Mouse (Mus musculus) testis, adult 2 months (tissue): ENCODE results near the gene Axin1. TPM values are rescaled to one million over a fixed set of nuclear protein-coding genes. Genes with fewer than 3 reads are reported as not detected.

Source experiments
- H3K27ac ChIP-seq: fragments of 200-500 bp; 2 replicates; pipeline ENCODE4 v1.5.1; 2012; ENCODE audit warnings: low read depth, low read length; ENCODE audit not compliant: control insufficient read depth, insufficient read depth
- H3K27me3 ChIP-seq: fragments of 200-500 bp; 2 replicates; pipeline ENCODE4 v1.6.1; 2012; ENCODE audit warnings: mild to moderate bottlenecking, low read length, moderate library complexity; ENCODE audit not compliant: control insufficient read depth, insufficient read depth
- H3K36me3 ChIP-seq: fragments of 200-500 bp; 2 replicates; pipeline ENCODE4 v1.6.1; 2012; ENCODE audit warnings: mild to moderate bottlenecking, low read length; ENCODE audit not compliant: control insufficient read depth, insufficient read depth
- H3K4me1 ChIP-seq: fragments of 200-500 bp; 2 replicates; pipeline ENCODE4 v1.6.1; 2012; ENCODE audit warnings: low read length; ENCODE audit not compliant: control insufficient read depth, insufficient read depth
- H3K4me3 ChIP-seq: fragments of 200-500 bp; 2 replicates; pipeline ENCODE4 v1.5.1; 2012; ENCODE audit warnings: low read depth, mild to moderate bottlenecking, low read length, moderate library complexity, mixed read lengths; ENCODE audit not compliant: control insufficient read depth
- CTCF ChIP-seq: fragments of 200-500 bp; IDR thresholded peaks from 2 replicates; pipeline ENCODE4 v1.5.1; 2012; ENCODE audit warnings: low read depth, mild to moderate bottlenecking, inconsistent platforms, low read length, moderate library complexity; ENCODE audit not compliant: control insufficient read depth, insufficient read depth, insufficient replicate concordance
- POLR2A ChIP-seq: fragments of 200-500 bp; IDR thresholded peaks from 2 replicates; pipeline ENCODE4 v1.6.1; 2012; ENCODE audit warnings: low read depth, mild to moderate bottlenecking, inconsistent platforms, low read length, moderate library complexity; ENCODE audit not compliant: control insufficient read depth
- polyA plus RNA-seq: library from polyadenylated mRNA; depleted of rRNA; stranded (reverse); fragments of >200 nt; gene quantifications from 2 replicates; pipeline ENCODE4 v1.2.3, GENCODE M21; 2012

Gene Axin1
- polyA plus RNA-seq, 1 experiment, result 15.0 TPM

GRCm38 (mm10) chr17:26101478-26101877 lies 37.0 kb upstream of the Axin1 start:
- H3K27ac ChIP-seq, result no peak overlapping the region
- H3K4me1 ChIP-seq, result no peaks in the 10 kb centered on the region
- H3K4me3 ChIP-seq, result no peak overlapping the region
- no peaks in the 10 kb centered on the region for H3K27me3 ChIP-seq
- H3K36me3 ChIP-seq, result no peaks in the 10 kb centered on the region
- TF ChIP-seq POLR2A, result no peak
- TF ChIP-seq CTCF, result no peak

GRCm38 (mm10) chr17:26105619-26106018 lies 32.9 kb upstream of the Axin1 start:
- no peaks in the 10 kb centered on the region for H3K27me3 ChIP-seq
- H3K4me3 ChIP-seq, result no peak overlapping the region
- TF ChIP-seq CTCF, result no peak
- no peaks in the 10 kb centered on the region; the same call in 1 of the 2 replicates for H3K4me1 ChIP-seq
- no peak overlapping the region for H3K27ac ChIP-seq
- no peaks in the 10 kb centered on the region for H3K36me3 ChIP-seq

GRCm38 (mm10) chr17:26110156-26110555 lies 28.3 kb upstream of the Axin1 start:
- H3K4me3 ChIP-seq, result no peak overlapping the region
- TF ChIP-seq POLR2A, result no peak
- no peak for TF ChIP-seq CTCF
- no peaks in the 10 kb centered on the region for H3K36me3 ChIP-seq
- no peaks in the 10 kb centered on the region for H3K27me3 ChIP-seq
- no peak overlapping the region for H3K27ac ChIP-seq
- peaks cover 4% of the 10 kb centered on the region for H3K4me1 ChIP-seq

- no peak overlapping the region; the same call in 1 of the 2 replicates for H3K27ac ChIP-seq
- H3K4me3 ChIP-seq, result no peak overlapping the region
Measured at GRCm38 (mm10) chr17:26111024-26111423, 27.5 kb upstream of the Axin1 start.

GRCm38 (mm10) chr17:26111722-26112121 lies 26.8 kb upstream of the Axin1 start:
- peaks cover 4% of the 10 kb centered on the region for H3K4me1 ChIP-seq
- no peaks in the 10 kb centered on the region for H3K27me3 ChIP-seq
- H3K36me3 ChIP-seq, result no peaks in the 10 kb centered on the region
- no peak overlapping the region for H3K4me3 ChIP-seq
- no peak overlapping the region for H3K27ac ChIP-seq
- TF ChIP-seq POLR2A (no peak), CTCF (no peak)

More at GRCm38 (mm10) chr17:26111024-26111423, 27.5 kb upstream of the Axin1 start:
- peaks cover 4% of the 10 kb centered on the region for H3K4me1 ChIP-seq
- no peaks in the 10 kb centered on the region for H3K27me3 ChIP-seq
- no peak for TF ChIP-seq POLR2A
- no peaks in the 10 kb centered on the region for H3K36me3 ChIP-seq

DNA sequence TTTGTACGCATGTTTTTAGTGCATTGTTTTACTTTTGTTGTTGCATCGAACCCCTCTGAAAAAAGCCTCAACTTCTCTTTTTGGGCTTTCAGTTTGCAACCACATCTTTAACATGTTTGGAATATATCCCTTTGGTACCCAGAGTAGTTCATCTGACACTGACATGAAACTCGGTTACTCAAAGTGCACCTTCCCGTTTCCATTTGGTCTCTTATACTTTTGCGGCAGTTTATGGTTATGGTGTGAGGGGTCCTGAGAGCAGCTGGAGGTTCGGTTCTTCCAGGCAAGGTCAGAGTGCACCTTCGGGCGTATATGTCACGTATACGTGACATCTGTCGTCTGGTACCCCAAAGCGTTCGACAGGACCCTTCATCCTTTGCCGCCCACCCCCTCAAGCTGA lies 25.7 kb upstream of the Axin1 start:
- H3K27ac ChIP-seq, result peak overlapping the region; percentile 79
- no peaks in the 10 kb centered on the region for H3K27me3 ChIP-seq

DNA sequence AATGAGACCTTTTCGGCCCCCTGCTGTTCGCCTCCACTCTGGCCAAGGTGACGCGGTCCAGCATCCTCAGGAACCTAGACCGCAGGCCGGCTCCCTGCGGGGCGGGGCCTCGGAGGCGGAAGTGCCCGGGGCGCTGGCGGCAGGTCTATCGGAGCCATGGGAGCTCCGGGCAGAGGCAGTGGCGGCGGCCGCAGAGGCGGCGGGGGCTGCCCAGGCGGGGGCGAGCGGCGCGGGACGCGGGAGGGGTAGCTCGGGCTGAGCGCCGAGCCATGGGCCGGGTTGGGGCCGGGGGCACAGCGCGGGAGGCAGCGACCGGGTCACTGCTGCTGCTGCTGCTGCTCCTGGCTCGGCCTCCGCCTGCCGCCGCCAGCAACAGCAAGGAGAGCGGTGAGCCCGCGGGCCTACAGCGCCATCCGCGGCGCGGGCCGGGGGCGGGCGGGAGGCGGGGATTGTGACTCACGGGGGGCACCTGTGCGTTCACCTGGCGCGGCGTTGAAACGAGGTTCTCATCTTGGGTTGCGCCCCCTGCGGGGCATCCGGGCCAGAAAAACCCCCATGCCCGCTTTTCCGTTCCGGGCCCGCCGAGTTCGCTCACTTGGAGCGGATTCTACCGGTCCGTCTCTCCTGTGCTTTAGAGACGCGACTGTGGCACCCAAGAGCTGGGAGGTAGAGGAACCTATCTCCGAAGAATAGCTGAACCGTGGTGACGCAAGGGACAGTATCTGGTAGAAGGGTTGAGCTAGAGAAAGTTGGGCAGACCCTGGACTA lies 25.1 kb upstream of the Axin1 start, which contains the start of gene Tmem8:
Gene Tmem8, plus strand, starts transcription at position 119 of the 768 bp plus-strand sequence.
- Histone ChIP-seq H3K27me3 (no peaks in the 10 kb centered on the region), H3K4me1 (peaks cover 4% of the 10 kb centered on the region), H3K36me3 (no peaks in the 10 kb centered on the region), H3K4me3 (peak within 1 kb of the TSS; percentile 86), H3K27ac (peak within 1 kb of the TSS; percentile 84)
- TF ChIP-seq POLR2A, result no peak; the same call in none of the 2 replicates
- TF ChIP-seq CTCF, result no peak

More for the DNA sequence above, 25.7 kb upstream of the Axin1 start:
- TF ChIP-seq CTCF (no peak), POLR2A (no peak; the same call in 1 of the 2 replicates)
- H3K36me3 ChIP-seq, result no peaks in the 10 kb centered on the region
- peaks cover 4% of the 10 kb centered on the region for H3K4me1 ChIP-seq
- H3K4me3 ChIP-seq, result peak overlapping the region; percentile 86
